Mouse (Mus musculus): ENCODE measurements around the gene Zbtb38. TPM values are rescaled to one million over a fixed set of nuclear protein-coding genes. Genes with fewer than 3 reads are reported as not detected.

Zbtb38 gene
- total RNA-seq, 4 experiments from 2014 or later: 32.6 to 33.9 (median 32.9) TPM

DNA sequence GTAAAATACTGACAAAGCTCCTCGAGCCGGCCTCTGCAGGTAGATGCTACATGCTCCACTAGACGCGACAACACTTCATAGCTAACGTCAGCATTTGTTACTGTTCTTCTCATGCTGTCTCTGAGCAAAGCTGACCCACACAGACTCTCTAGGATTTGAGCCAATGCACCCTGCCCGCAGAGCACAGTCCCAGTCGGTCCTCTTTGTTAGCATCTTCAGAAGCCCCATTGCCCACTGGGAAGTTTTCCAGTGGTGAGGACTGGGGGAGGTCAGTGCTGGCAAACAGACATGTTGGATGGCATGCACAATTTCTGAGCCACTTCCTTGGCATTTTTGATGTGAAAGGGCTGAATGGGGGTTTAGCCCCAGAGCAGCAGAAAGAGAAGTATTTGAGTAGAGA lies 113.2 kb downstream of the Zbtb38 start:
- no peak for DNase-seq (ENCODE audit: low spot score in 2 of 2)

- no peak for DNase-seq (ENCODE audit: low spot score in 2 of 2)
Measured at GRCm38 (mm10) chr9:96638508-96638907, 114.1 kb downstream of the Zbtb38 start.

DNA sequence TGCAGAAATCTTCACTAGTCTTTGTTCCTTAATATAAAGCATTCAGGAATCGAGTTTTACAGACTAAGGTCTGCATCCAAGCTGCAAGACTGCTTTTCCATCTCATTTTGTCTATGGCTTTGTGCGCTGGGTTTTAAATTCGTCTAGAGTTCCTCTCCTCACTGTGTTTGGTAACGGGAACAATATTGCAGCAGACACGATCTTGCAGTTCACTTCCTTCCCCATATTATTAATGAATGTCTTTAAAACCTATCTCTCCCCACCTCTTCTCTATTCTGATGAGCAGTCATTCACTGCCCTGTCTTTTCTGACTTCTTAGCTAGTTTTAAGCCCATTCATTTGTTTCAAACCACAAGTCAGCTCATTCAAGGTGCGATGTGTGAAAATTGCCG lies 115.5 kb downstream of the Zbtb38 start:
- DNase-seq (ENCODE audit: low spot score in 2 of 2): no peak

DNA sequence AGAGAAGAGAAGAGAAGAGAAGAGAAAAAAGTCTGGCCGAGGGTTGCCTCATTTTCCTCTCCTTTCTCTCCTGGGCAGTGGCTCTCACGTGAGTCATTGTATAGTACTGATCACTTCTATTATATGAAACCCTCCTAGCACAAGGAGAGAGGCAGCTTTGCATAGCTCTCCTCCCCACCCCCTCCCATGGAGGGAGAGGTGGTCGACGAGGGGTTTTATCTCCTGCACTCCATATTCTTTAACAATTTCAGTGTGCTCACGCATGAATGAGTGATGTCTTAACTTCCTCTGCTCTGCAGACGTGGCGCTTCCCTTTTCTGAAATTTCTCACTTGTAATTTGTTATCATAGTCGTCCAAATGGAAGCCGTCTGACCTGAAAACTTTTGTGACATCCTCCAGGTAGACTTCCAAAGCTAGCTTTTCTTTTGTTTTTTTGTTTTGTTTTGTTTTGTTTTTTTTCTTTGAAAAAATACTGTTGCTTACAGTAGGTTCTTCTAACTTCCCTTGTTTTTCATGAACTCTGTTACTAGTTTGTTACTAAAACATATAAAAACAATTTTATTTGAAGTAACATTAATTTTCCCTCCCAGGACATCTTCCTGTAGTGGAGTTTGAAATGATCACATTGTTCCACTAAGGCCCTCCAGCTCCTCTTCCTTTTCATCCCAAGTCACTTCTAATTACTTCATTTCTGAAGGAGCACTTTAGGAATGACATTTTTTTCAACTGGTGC lies 116.0 kb downstream of the Zbtb38 start:
- DNase-seq (ENCODE audit: low spot score in 2 of 2): no peak

- no peak for DNase-seq (ENCODE audit: low spot score in 2 of 2)
Measured at GRCm38 (mm10) chr9:96635899-96636298, 116.7 kb downstream of the Zbtb38 start.

DNA sequence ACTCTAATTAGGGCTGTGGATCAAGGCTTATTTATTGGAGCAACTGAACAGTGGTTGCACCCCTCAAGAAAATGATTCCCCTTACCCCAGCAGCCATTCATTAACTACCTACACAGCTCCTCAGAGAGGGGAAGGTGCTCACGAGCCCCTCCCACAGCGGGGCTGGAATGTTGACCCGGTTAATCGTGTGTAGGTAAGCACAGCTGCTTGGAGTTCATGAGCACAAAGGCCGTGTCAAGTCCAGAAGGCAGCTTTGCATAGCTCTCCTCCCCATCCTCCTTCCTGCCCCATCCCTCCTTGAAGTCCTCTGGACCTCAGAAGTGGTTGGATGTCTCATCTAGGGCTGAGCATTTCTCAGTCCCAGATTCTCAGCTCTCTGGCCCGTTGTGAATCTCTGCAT lies 117.5 kb downstream of the Zbtb38 start:
- no peak for DNase-seq (ENCODE audit: low spot score in 2 of 2)

GRCm38 (mm10) chr9:96633771-96634170 lies 118.9 kb downstream of the Zbtb38 start:
- DNase-seq (ENCODE audit: low spot score in 2 of 2): no peak

Other genes starting within 250 kb of the Zbtb38 start
- gene Gm28729, start 227.6 kb downstream of the Zbtb38 start, total RNA-seq (2022): under 1 TPM in 1 of 4 experiments, not detected in 3; 0.15 TPM
- gene Rasa2, start 121.2 kb downstream of the Zbtb38 start, total RNA-seq (2022): 1 to 10 TPM; 2.1 to 3.3 (median 2.4) TPM
- 1 to 10 TPM in 2 of 4 experiments, under 1 TPM in 2; 0.80 to 1.4 (median 1.1) TPM for gene Pxylp1, start 139.8 kb upstream of the Zbtb38 start, total RNA-seq (2022)